Mouse (Mus musculus) ES-Bruce4 (cell line): ENCODE results near the gene Vopp1. TPM values are rescaled to one million over a fixed set of nuclear protein-coding genes. Genes with fewer than 3 reads are reported as not detected.
"Not testable (repeated sequence)": the region's sequence is repeated elsewhere in the genome, so short reads cannot be mapped to it uniquely, and the experiment has no call there.

Experiments
- H3K27ac ChIP-seq: 2 replicates; pipeline ENCODE4 v1.5.1; 2012; ENCODE audit warnings: low read length, inconsistent platforms; ENCODE audit not compliant: insufficient read depth
- H3K27me3 ChIP-seq: 2 replicates; pipeline ENCODE4 v1.6.1; 2012; ENCODE audit warnings: mild to moderate bottlenecking, low read length, inconsistent platforms; ENCODE audit not compliant: control insufficient read depth, poor library complexity, insufficient read depth, severe bottlenecking
- H3K36me3 ChIP-seq: 2 replicates; pipeline ENCODE4 v1.6.1; 2012; ENCODE audit warnings: inconsistent platforms, mild to moderate bottlenecking, low read length, moderate library complexity; ENCODE audit not compliant: control insufficient read depth, poor library complexity, insufficient read depth, severe bottlenecking
- H3K4me1 ChIP-seq: one replicate; pipeline ENCODE4 v1.8.1; 2011; ENCODE audit warnings: low read length; ENCODE audit not compliant: control insufficient read depth, insufficient read depth
- H3K4me3 ChIP-seq: 2 replicates; pipeline ENCODE4 v1.5.1; 2011; ENCODE audit warnings: low read depth, mild to moderate bottlenecking, low read length
- H3K9ac ChIP-seq: 2 replicates; pipeline ENCODE4 v1.6.1; 2012; ENCODE audit warnings: low read depth, mild to moderate bottlenecking, inconsistent platforms; ENCODE audit not compliant: poor library complexity, severe bottlenecking
- H3K9me3 ChIP-seq: replicated peaks from 2 replicates; pipeline ENCODE4 v1.6.1; 2012; ENCODE audit warnings: mild to moderate bottlenecking, low read length, inconsistent platforms; ENCODE audit not compliant: control insufficient read depth, poor library complexity, insufficient read depth, severe bottlenecking
- CTCF ChIP-seq: IDR thresholded peaks from one replicate; pipeline ENCODE4 v1.8.1; 2011; ENCODE audit warnings: low read depth, low read length
- EP300 ChIP-seq: IDR thresholded peaks from 2 replicates; pipeline ENCODE4 v1.6.1; 2011; ENCODE audit warnings: low read depth, low read length; ENCODE audit not compliant: insufficient read depth
- POLR2A ChIP-seq: IDR thresholded peaks from one replicate; pipeline ENCODE4 v1.8.1; 2011; ENCODE audit warnings: low read length; ENCODE audit not compliant: insufficient read depth
- polyA plus RNA-seq: library from polyadenylated mRNA; stranded (reverse); fragments of >200 nt; gene quantifications from 2 replicates; pipeline ENCODE4 v1.2.4, GENCODE M21; 2011; ENCODE audit warnings: low read depth; ENCODE audit not compliant: missing spikeins, insufficient read depth, insufficient read length

Vopp1 gene
- polyA plus RNA-seq, 1 experiment, result 17.6 TPM

DNA sequence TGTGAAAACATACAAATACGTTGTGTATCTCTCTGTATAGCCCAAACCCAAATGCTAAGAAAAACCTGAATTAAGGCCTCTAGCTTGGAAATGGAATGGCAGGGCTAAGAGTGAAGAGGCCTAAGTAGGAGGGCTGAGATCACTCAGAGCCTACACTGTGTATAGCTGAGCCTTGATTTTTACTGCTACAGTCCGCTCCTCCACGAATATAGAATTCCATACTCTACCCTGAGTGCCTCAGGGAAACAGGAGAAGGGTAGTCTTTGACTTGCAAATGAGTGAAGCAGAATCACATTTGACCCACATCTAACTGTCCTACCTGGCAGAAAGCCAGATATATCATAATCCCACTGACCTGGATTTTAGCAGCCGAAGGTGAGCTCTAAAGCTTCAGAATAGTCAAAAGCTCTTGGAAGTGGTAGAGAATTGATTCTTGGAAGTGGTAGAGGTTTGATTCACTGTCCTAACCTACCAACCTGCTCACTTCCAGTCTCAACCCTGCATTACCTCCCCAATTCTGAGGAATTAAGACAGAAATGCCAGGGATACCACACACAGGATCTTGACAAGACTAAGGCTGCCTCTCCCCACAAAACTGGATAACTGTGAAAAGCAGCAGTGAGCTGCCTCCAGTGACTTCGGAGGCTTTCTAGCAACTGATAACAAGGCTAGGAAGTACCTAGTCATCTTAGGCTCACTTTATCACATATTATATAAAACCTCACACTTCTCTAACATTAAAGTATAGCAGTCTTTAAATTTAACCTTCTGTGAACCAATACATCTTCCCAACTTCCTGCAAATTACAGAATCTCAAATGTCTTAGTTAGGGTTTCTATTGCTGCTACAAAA is 19.5 kb downstream of the Vopp1 start:
- Histone ChIP-seq H3K27me3 (no peaks in the 10 kb centered on the region), H3K9me3 (no peaks in the 10 kb centered on the region), H3K4me1 (no peaks in the 10 kb centered on the region), H3K4me3 (no peak overlapping the region), H3K9ac (no peak overlapping the region), H3K27ac (no peak overlapping the region), H3K36me3 (no peaks in the 10 kb centered on the region)
- TF ChIP-seq POLR2A, result no peak

DNA sequence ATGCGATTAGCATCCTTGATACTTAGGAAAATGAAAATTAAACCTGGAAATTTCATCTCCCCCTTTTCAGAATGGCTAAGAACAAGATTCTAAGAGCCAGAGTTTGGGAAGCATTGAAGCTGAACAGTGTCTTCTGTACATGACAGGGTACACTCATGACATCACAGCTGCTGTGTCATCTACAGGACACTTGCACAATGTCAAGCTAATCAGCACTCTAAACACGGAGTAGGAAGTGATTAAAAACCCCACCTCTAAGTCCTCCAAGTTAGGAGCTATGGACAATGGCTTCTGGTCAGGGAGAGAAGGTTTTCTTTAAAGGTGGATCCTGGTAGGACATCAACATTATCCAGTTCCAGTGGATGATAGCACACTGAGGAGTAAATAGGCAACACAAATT is 21.8 kb downstream of the Vopp1 start:
- Histone ChIP-seq H3K27me3 (no peaks in the 10 kb centered on the region), H3K9me3 (0 out of 2 replicates have a peak, but pooled peaks cover 5% of the 10 kb centered on the region), H3K36me3 (no peaks in the 10 kb centered on the region), H3K4me1 (no peaks in the 10 kb centered on the region), H3K4me3 (no peak overlapping the region), H3K9ac (no peak overlapping the region), H3K27ac (no peak overlapping the region)
- TF ChIP-seq POLR2A (no peak), EP300 (no peak), CTCF (no peak)

- peaks cover 1% of the 10 kb centered on the region for H3K4me1 ChIP-seq
- H3K27me3 ChIP-seq, result no peaks in the 10 kb centered on the region
- no peak for TF ChIP-seq EP300
- TF ChIP-seq POLR2A, result no peak
- no peak for TF ChIP-seq CTCF
- no peaks in the 10 kb centered on the region for H3K36me3 ChIP-seq
- no peak overlapping the region for H3K27ac ChIP-seq
- no peak overlapping the region for H3K9ac ChIP-seq
- H3K4me3 ChIP-seq, result no peak overlapping the region
- 0 out of 2 replicates have a peak, but pooled peaks cover 5% of the 10 kb centered on the region for H3K9me3 ChIP-seq
Measured at GRCm38 (mm10) chr6:57798986-57799385, 26.0 kb downstream of the Vopp1 start.

- peaks cover 1% of the 10 kb centered on the region for H3K4me1 ChIP-seq
- TF ChIP-seq CTCF (no peak), EP300 (no peak), POLR2A (no peak)
- no peaks in the 10 kb centered on the region for H3K27me3 ChIP-seq
- no peaks in the 10 kb centered on the region for H3K36me3 ChIP-seq
- 0 out of 2 replicates have a peak, but pooled peaks cover 5% of the 10 kb centered on the region for H3K9me3 ChIP-seq
- H3K9ac ChIP-seq, result no peak overlapping the region
- H3K4me3 ChIP-seq, result no peak overlapping the region
- no peak overlapping the region for H3K27ac ChIP-seq
Measured at GRCm38 (mm10) chr6:57796853-57797423, 28.0 kb downstream of the Vopp1 start.

- no peak overlapping the region for H3K27ac ChIP-seq
- H3K4me3 ChIP-seq, result no peak overlapping the region
- no peaks in the 10 kb centered on the region for H3K36me3 ChIP-seq
- no peak overlapping the region for H3K9ac ChIP-seq
- TF ChIP-seq EP300 (no peak), CTCF (no peak), POLR2A (no peak)
- no peaks in the 10 kb centered on the region for H3K27me3 ChIP-seq
- H3K4me1 ChIP-seq, result peaks cover 1% of the 10 kb centered on the region
- 0 out of 2 replicates have a peak, but pooled peaks cover 5% of the 10 kb centered on the region for H3K9me3 ChIP-seq
Measured at GRCm38 (mm10) chr6:57795835-57796234, 29.1 kb downstream of the Vopp1 start.

GRCm38 (mm10) chr6:57792821-57793220 is 32.1 kb downstream of the Vopp1 start:
- not testable (repeated sequence) for H3K27me3 ChIP-seq, H3K4me3 ChIP-seq, H3K9ac ChIP-seq, H3K27ac ChIP-seq, H3K4me1 ChIP-seq, H3K9me3 ChIP-seq, H3K36me3 ChIP-seq
